Mouse (Mus musculus) Patski (cell line): ENCODE data around the gene Snx1. TPM values are rescaled to one million over a fixed set of nuclear protein-coding genes. Genes with fewer than 3 reads are reported as not detected.
A peak's percentile ranks its signal among the peaks of the same experiment; 100 is the strongest.

ENCODE experiments used
- ATAC-seq: fragments of 100-300 bp; one replicate; pipeline ENCODE4 v1.8.0; 2021
- CTCF ChIA-PET: fragments of 350-600 bp; sonication (Branson Sonifier 250); formaldehyde crosslinking; loops from one replicate; lab custom pipeline; 2022; ENCODE audit warnings: inconsistent platforms; lab: Charles Lee
- POLR2A ChIA-PET: fragments of 350-600 bp; sonication (Branson Sonifier 250); formaldehyde crosslinking; loops from one replicate; lab custom pipeline; 2022; ENCODE audit warnings: antibody characterized with exemption, inconsistent platforms; lab: Charles Lee
- DNase-seq: peaks from one replicate; pipeline ENCODE4 v3.0.0-alpha.2; 2011; ENCODE audit warnings: low read depth, low spot score
- H3K27me3 ChIP-seq: fragments of 371-371 bp; one replicate; pipeline ENCODE4 v1.5.1; 2021
- CTCF ChIP-seq: fragments of 100-300 bp; IDR thresholded peaks from one replicate; pipeline ENCODE4 v1.5.1; 2021
- in situ Hi-C: fragments of 300-500 bp; cut with MboI; formaldehyde crosslinking; loops from 3 replicates; pipeline ENCODE4 v1.11.1; 2018; ENCODE audit warnings: low pct_unique_long_range_greater_than_20kb, mixed read lengths
- polyA plus RNA-seq: library from polyadenylated mRNA; unstranded; gene quantifications from one replicate; pipeline ENCODE4 v1.2.3, GENCODE M21; 2021

Gene Snx1
- polyA plus RNA-seq, 1 experiment from 2014 or later, result 103 TPM

GRCm38 (mm10) chr9:66157958-66158830 is 31.8 kb upstream of the Snx1 start, which contains the start of gene Dapk2:
Gene Dapk2, plus strand, starts transcription at chr9:66158223.
- no peak for DNase-seq
- in situ Hi-C loops, result no loop called here
- H3K27me3 ChIP-seq, result peaks cover 5% of the 10 kb centered on the region
- peak; percentile 95 for TF ChIP-seq CTCF
- ATAC-seq, result peak; percentile 55
- ChIA-PET CTCF (interaction anchor here (1.0 to 1.5 kb wide), 2 partner anchors 9 to 258 kb away, joined by 3 read pairs; no protein-coding TSS in a partner anchor), POLR2A (interaction anchor here (0.6 kb wide), 1 partner anchor 118 kb away, joined by 3 read pairs; no protein-coding TSS in a partner anchor)

GRCm38 (mm10) chr9:66155534-66155933 is 29.1 kb upstream of the Snx1 start:
- DNase-seq, result no peak
- CTCF ChIA-PET, result no interaction called here
- in situ Hi-C loops, result no loop called here
- TF ChIP-seq CTCF, result no peak
- peaks cover 8% of the 10 kb centered on the region for H3K27me3 ChIP-seq
- POLR2A ChIA-PET, result no interaction called here
- ATAC-seq, result no peak

- in situ Hi-C loops, result no loop called here
- no peak for TF ChIP-seq CTCF
- CTCF ChIA-PET, result no interaction called here
- H3K27me3 ChIP-seq, result peaks cover 8% of the 10 kb centered on the region
- no peak for ATAC-seq
- DNase-seq, result no peak
- POLR2A ChIA-PET, result no interaction called here
These were observed 27.6 kb upstream of the Snx1 start for GRCm38 (mm10) chr9:66154013-66154412.

GRCm38 (mm10) chr9:66153594-66153993 is 27.2 kb upstream of the Snx1 start:
- ATAC-seq, result no peak
- ChIA-PET POLR2A (no interaction called here), CTCF (no interaction called here)
- in situ Hi-C loops, result no loop called here
- DNase-seq, result no peak
- no peak for TF ChIP-seq CTCF
- H3K27me3 ChIP-seq, result peaks cover 8% of the 10 kb centered on the region

- TF ChIP-seq CTCF, result no peak
- CTCF ChIA-PET, result no interaction called here
- POLR2A ChIA-PET, result no interaction called here
- peaks cover 4% of the 10 kb centered on the region for H3K27me3 ChIP-seq
- no peak for DNase-seq
- in situ Hi-C loops, result no loop called here
- no peak for ATAC-seq
These were observed 25.6 kb upstream of the Snx1 start for GRCm38 (mm10) chr9:66152011-66152410.

- DNase-seq (no peak), ATAC-seq (no peak)
- no peak for TF ChIP-seq CTCF
- ChIA-PET POLR2A (no interaction called here), CTCF (no interaction called here)
- H3K27me3 ChIP-seq, result no peaks in the 10 kb centered on the region
- in situ Hi-C loops, result loop anchor here (25.0 kb wide), 2 partner anchors 241 to 641 kb away; partner anchors contain the start of genes Aph1b and Gm10647
These were observed 19.8 kb upstream of the Snx1 start for GRCm38 (mm10) chr9:66146141-66146540.

- ChIA-PET CTCF (interaction anchor here (0.7 to 1.2 kb wide), 2 partner anchors 42 to 138 kb away, joined by 3 read pairs; no protein-coding TSS in a partner anchor), POLR2A (interaction anchor here (0.6 kb wide), 1 partner anchor 38 kb away, joined by 3 read pairs; no protein-coding TSS in a partner anchor)
- H3K27me3 ChIP-seq, result no peaks in the 10 kb centered on the region
- peak; percentile 91 for TF ChIP-seq CTCF
- no peak for ATAC-seq
- in situ Hi-C loops, result loop anchor here (25.0 kb wide), 2 partner anchors 243 to 643 kb away; partner anchors contain the start of genes Aph1b and Gm10647
- no peak for DNase-seq
These were observed 17.9 kb upstream of the Snx1 start for GRCm38 (mm10) chr9:66144248-66144647.

GRCm38 (mm10) chr9:66142265-66142664 is 15.9 kb upstream of the Snx1 start:
- ChIA-PET CTCF (no interaction called here), POLR2A (no interaction called here)
- no peak for TF ChIP-seq CTCF
- in situ Hi-C loops, result loop anchor here (25.0 kb wide), 2 partner anchors 245 to 645 kb away; partner anchors contain the start of genes Aph1b and Gm10647
- ATAC-seq (no peak), DNase-seq (no peak)
- H3K27me3 ChIP-seq, result no peaks in the 10 kb centered on the region

GRCm38 (mm10) chr9:66138193-66138592 is 11.8 kb upstream of the Snx1 start:
- in situ Hi-C loops, result loop anchor here (25.0 kb wide), 2 partner anchors 249 to 649 kb away; partner anchors contain the start of genes Aph1b and Gm10647
- ATAC-seq (no peak), DNase-seq (no peak)
- ChIA-PET POLR2A (no interaction called here), CTCF (no interaction called here)
- TF ChIP-seq CTCF, result no peak
- no peaks in the 10 kb centered on the region for H3K27me3 ChIP-seq

GRCm38 (mm10) chr9:66135967-66136366 is 9.6 kb upstream of the Snx1 start:
- CTCF ChIA-PET, result no interaction called here
- ATAC-seq (no peak), DNase-seq (no peak)
- TF ChIP-seq CTCF, result peak; percentile 73
- POLR2A ChIA-PET, result no interaction called here
- in situ Hi-C loops, result loop anchor here (25.0 kb wide), 2 partner anchors 251 to 651 kb away; partner anchors contain the start of genes Aph1b and Gm10647
- no peaks in the 10 kb centered on the region for H3K27me3 ChIP-seq

GRCm38 (mm10) chr9:66131466-66131865 is 5.1 kb upstream of the Snx1 start:
- ChIA-PET POLR2A (no interaction called here), CTCF (no interaction called here)
- TF ChIP-seq CTCF, result no peak
- ATAC-seq (no peak), DNase-seq (no peak)
- H3K27me3 ChIP-seq, result no peaks in the 10 kb centered on the region
- in situ Hi-C loops, result loop anchor here (25.0 kb wide), 2 partner anchors 256 to 656 kb away; partner anchors contain the start of genes Aph1b and Gm10647
